Mouse (Mus musculus) C2C12 (cell line): Measurements from ENCODE around the gene Msn. TPM values are rescaled to one million over a fixed set of nuclear protein-coding genes. Genes with fewer than 3 reads are reported as not detected.

Experiments
- H3K27me3 ChIP-seq: one replicate; pipeline ENCODE4 v1.6.1; 2011; ENCODE audit not compliant: control insufficient read depth, insufficient read depth, insufficient read length
- H3K36me3 ChIP-seq: one replicate; pipeline ENCODE4 v1.6.1; 2011; ENCODE audit not compliant: control insufficient read depth, insufficient read depth
- H3K4me3 ChIP-seq: one replicate; pipeline ENCODE4 v1.5.1; 2011; ENCODE audit warnings: mild to moderate bottlenecking, control low read depth; ENCODE audit not compliant: poor library complexity, insufficient read depth, severe bottlenecking
- H3K79me2 ChIP-seq: one replicate; pipeline ENCODE4 v1.6.1; 2011; ENCODE audit not compliant: control insufficient read depth, insufficient read depth
- H3K79me3 ChIP-seq: one replicate; pipeline ENCODE4 v1.6.1; 2011; ENCODE audit warnings: low read depth, control low read depth
- H3ac ChIP-seq: one replicate; pipeline ENCODE3; 2011; ENCODE audit warnings: low read depth; ENCODE audit not compliant: control insufficient read depth, insufficient read length
- CEBPB ChIP-seq: IDR thresholded peaks from one replicate; pipeline ENCODE4 v1.6.1; 2011; ENCODE audit warnings: low read depth, mild to moderate bottlenecking, control low read depth, moderate library complexity
- CTCF ChIP-seq: IDR thresholded peaks from one replicate; pipeline ENCODE4 v1.5.1; 2011; ENCODE audit not compliant: control insufficient read depth, insufficient read depth, insufficient read length
- FOSL1 ChIP-seq: IDR thresholded peaks from one replicate; pipeline ENCODE4 v1.8.0; 2011; ENCODE audit warnings: mild to moderate bottlenecking, low read length; ENCODE audit not compliant: poor library complexity, insufficient read depth, severe bottlenecking
- MAX ChIP-seq: IDR thresholded peaks from one replicate; pipeline ENCODE4 v1.6.1; 2011; ENCODE audit warnings: mild to moderate bottlenecking, control low read depth
- MYOD1 ChIP-seq: IDR thresholded peaks from one replicate; pipeline ENCODE4 v1.6.1; 2011; ENCODE audit warnings: low read depth; ENCODE audit not compliant: control insufficient read depth, insufficient read length
- MYOG ChIP-seq: IDR thresholded peaks from one replicate; pipeline ENCODE4 v1.6.1; 2011; ENCODE audit not compliant: control insufficient read depth, insufficient read length; ENCODE audit errors: extremely low read depth
- USF1 ChIP-seq: IDR thresholded peaks from one replicate; pipeline ENCODE4 v1.6.1; 2011; ENCODE audit warnings: low read depth, mild to moderate bottlenecking, control low read depth, moderate library complexity
- long read RNA-seq, 2 experiments: library from polyadenylated mRNA; unstranded; transcript quantifications; one replicate each; pipeline ENCODE4 v2.0.0; 2019 to 2020
- polyA plus RNA-seq: library from polyadenylated mRNA; unstranded; fragments of >200 nt; fragmentation: generic; extraction: Trizol; gene quantifications from one replicate; pipeline ENCODE4 v1.2.1, GENCODE M21; 2012; ENCODE audit warnings: missing spikeins

The Msn gene
- polyA plus RNA-seq: 280 TPM
- long read RNA-seq, experiment 1, transcript Msn-201 (13 exons, 3,842 nt): major isoform, 139 of 214 reads
- long read RNA-seq, experiment 1, partial matches to known transcripts: 61 of 214 reads
- long read RNA-seq, experiment 1, other reads (novel, unspliced or antisense): 11 of 214 reads
- long read RNA-seq, experiment 2, transcript Msn-203 (4 exons, 1,883 nt): minor isoform, 10 of 3,284 reads
- long read RNA-seq, experiment 2, transcript Msn-201 (13 exons, 3,842 nt): major isoform, 3,061 of 3,284 reads
- long read RNA-seq, experiment 2, partial matches to known transcripts: 63 of 3,284 reads
- long read RNA-seq, experiment 2, other reads (novel, unspliced or antisense): 147 of 3,284 reads

GRCm38 (mm10) chrX:96095509-96096499 is at the start of gene Msn:
Gene Msn (plus strand): TSS chrX:96096042.
- peaks cover 45% of the 10 kb centered on the region for H3K79me3 ChIP-seq
- no peak for TF ChIP-seq MYOD1
- TF ChIP-seq MYOG: no peak
- no peak for TF ChIP-seq CTCF
- no peak for TF ChIP-seq MAX
- no peak for TF ChIP-seq USF1
- TF ChIP-seq FOSL1: no peak
- no peak for TF ChIP-seq CEBPB
- peaks cover 13% of the 10 kb centered on the region for H3K36me3 ChIP-seq
- no peaks in the 10 kb centered on the region for H3K27me3 ChIP-seq
- peak within 1 kb of the TSS; percentile 63 for H3K4me3 ChIP-seq
- peaks cover 50% of the 10 kb centered on the region for H3K79me2 ChIP-seq
- peak within 1 kb of the TSS; percentile 82 for H3ac ChIP-seq

- Histone ChIP-seq H3K79me2 (no peaks in the 10 kb centered on the region), H3K79me3 (no peaks in the 10 kb centered on the region), H3ac (no peak overlapping the region), H3K4me3 (no peak overlapping the region), H3K36me3 (no peaks in the 10 kb centered on the region), H3K27me3 (no peaks in the 10 kb centered on the region)
- TF ChIP-seq CEBPB: no peak
- no peak for TF ChIP-seq CTCF
- TF ChIP-seq USF1: no peak
- TF ChIP-seq MYOG: no peak
These were observed 43.0 kb upstream of the Msn start for GRCm38 (mm10) chrX:96052798-96053197.

GRCm38 (mm10) chrX:96077747-96078146 is 18.1 kb upstream of the Msn start:
- Histone ChIP-seq H3K27me3 (no peaks in the 10 kb centered on the region), H3ac (no peak overlapping the region), H3K4me3 (no peak overlapping the region), H3K79me2 (no peaks in the 10 kb centered on the region), H3K36me3 (no peaks in the 10 kb centered on the region), H3K79me3 (no peaks in the 10 kb centered on the region)
- TF ChIP-seq CEBPB (no peak), MYOG (no peak), FOSL1 (peak; percentile 28), USF1 (no peak)

GRCm38 (mm10) chrX:96086259-96086658 is 9.6 kb upstream of the Msn start:
- H3K79me2 ChIP-seq: no peaks in the 10 kb centered on the region
- no peaks in the 10 kb centered on the region for H3K79me3 ChIP-seq
- H3K27me3 ChIP-seq: no peaks in the 10 kb centered on the region
- H3K36me3 ChIP-seq: no peaks in the 10 kb centered on the region
- H3K4me3 ChIP-seq: no peak overlapping the region
- H3ac ChIP-seq: no peak overlapping the region
- no peak for TF ChIP-seq FOSL1
- peak; percentile 58 for TF ChIP-seq CEBPB

- H3K36me3 ChIP-seq: peaks cover 21% of the 10 kb centered on the region
- H3K4me3 ChIP-seq: peak overlapping the region; percentile 63
- H3K79me3 ChIP-seq: peaks cover 54% of the 10 kb centered on the region
- no peaks in the 10 kb centered on the region for H3K27me3 ChIP-seq
- TF ChIP-seq MAX (peak; percentile 8), MYOG (no peak), CTCF (no peak)
- H3ac ChIP-seq: peak overlapping the region; percentile 84
- peaks cover 58% of the 10 kb centered on the region for H3K79me2 ChIP-seq
These were observed 820 bp downstream of the Msn start for GRCm38 (mm10) chrX:96096513-96097210.
